Mouse (Mus musculus) brain, embryonic 14.5 days (tissue): ENCODE data around the gene Tmem184b.

Source experiments
- CTCF ChIP-seq: fragments of 200-500 bp; IDR thresholded peaks from 2 replicates; pipeline ENCODE4 v1.5.1; 2012; ENCODE audit warnings: inconsistent platforms, mild to moderate bottlenecking, moderate library complexity, borderline replicate concordance; ENCODE audit not compliant: insufficient read depth, insufficient read length; ENCODE audit errors: extremely low read depth
- POLR2A ChIP-seq: fragments of 200-500 bp; IDR thresholded peaks from 2 replicates; pipeline ENCODE4 v1.6.1; 2012; ENCODE audit warnings: mild to moderate bottlenecking, inconsistent platforms, borderline replicate concordance; ENCODE audit not compliant: poor library complexity, insufficient read depth, insufficient read length, severe bottlenecking; ENCODE audit errors: extremely low read depth

GRCm38 (mm10) chr15:79400134-79400974, 3.0 kb downstream of the Tmem184b start:
- TF ChIP-seq POLR2A (no peak), CTCF (no peak)
